Mouse (Mus musculus): ENCODE results near the gene Krt10.

The Krt10 gene

GRCm38 (mm10) chr11:99374803-99375202, 14.4 kb downstream of the Krt10 start, which contains the start of gene Krt28:
Gene Krt28 (minus strand): TSS chr11:99374903.
- in situ Hi-C loops (cut with MseI, MboI) = no loop called here

- in situ Hi-C loops (cut with MseI, MboI) = loop anchor here in 1 of 2 experiments (5.0 kb wide), 1 partner anchor 58 kb away; no protein-coding TSS in a partner anchor
Measured at GRCm38 (mm10) chr11:99369853-99370451, 19.2 kb downstream of the Krt10 start.

GRCm38 (mm10) chr11:99369229-99369628, 19.9 kb downstream of the Krt10 start:
- in situ Hi-C loops (cut with MseI, MboI) = loop anchor here in 1 of 2 experiments (5.0 kb wide), 1 partner anchor 57 kb away; no protein-coding TSS in a partner anchor

- in situ Hi-C loops (cut with MseI, MboI) = loop anchor here in 1 of 2 experiments (5.0 kb wide), 1 partner anchor 54 kb away; no protein-coding TSS in a partner anchor
Measured at GRCm38 (mm10) chr11:99366791-99367190, 22.4 kb downstream of the Krt10 start.

GRCm38 (mm10) chr11:99364412-99364811, 24.8 kb downstream of the Krt10 start:
- in situ Hi-C loops (cut with MseI, MboI) = loop anchor here in 1 of 2 experiments (5.0 kb wide), 1 partner anchor 52 kb away; no protein-coding TSS in a partner anchor

- in situ Hi-C loops (cut with MseI, MboI) = loop anchor here in 1 of 2 experiments (5.0 kb wide), 1 partner anchor 49 kb away; no protein-coding TSS in a partner anchor
Measured at GRCm38 (mm10) chr11:99361423-99361822, 27.7 kb downstream of the Krt10 start.

GRCm38 (mm10) chr11:99351004-99351403, 38.2 kb downstream of the Krt10 start, which contains the start of gene Krt27:
Gene Krt27 (minus strand): TSS chr11:99351104.
- in situ Hi-C loops (cut with MseI, MboI) = no loop called here

- in situ Hi-C loops (cut with MseI, MboI) = no loop called here
Measured at GRCm38 (mm10) chr11:99339299-99339847, 49.8 kb downstream of the Krt10 start.

- in situ Hi-C loops (cut with MseI, MboI) = no loop called here
Measured at GRCm38 (mm10) chr11:99337866-99338265, 51.3 kb downstream of the Krt10 start, which contains the start of gene Krt26. Gene Krt26 (minus strand): TSS chr11:99337966.

All from mouse trophoblast stem cell (cell line).